Mouse (Mus musculus): ENCODE measurements around the gene Fcrl1.
"Not testable (repeated sequence)": the region's sequence is repeated elsewhere in the genome, so short reads cannot be mapped to it uniquely, and the experiment has no call there.

The Fcrl1 gene

DNA sequence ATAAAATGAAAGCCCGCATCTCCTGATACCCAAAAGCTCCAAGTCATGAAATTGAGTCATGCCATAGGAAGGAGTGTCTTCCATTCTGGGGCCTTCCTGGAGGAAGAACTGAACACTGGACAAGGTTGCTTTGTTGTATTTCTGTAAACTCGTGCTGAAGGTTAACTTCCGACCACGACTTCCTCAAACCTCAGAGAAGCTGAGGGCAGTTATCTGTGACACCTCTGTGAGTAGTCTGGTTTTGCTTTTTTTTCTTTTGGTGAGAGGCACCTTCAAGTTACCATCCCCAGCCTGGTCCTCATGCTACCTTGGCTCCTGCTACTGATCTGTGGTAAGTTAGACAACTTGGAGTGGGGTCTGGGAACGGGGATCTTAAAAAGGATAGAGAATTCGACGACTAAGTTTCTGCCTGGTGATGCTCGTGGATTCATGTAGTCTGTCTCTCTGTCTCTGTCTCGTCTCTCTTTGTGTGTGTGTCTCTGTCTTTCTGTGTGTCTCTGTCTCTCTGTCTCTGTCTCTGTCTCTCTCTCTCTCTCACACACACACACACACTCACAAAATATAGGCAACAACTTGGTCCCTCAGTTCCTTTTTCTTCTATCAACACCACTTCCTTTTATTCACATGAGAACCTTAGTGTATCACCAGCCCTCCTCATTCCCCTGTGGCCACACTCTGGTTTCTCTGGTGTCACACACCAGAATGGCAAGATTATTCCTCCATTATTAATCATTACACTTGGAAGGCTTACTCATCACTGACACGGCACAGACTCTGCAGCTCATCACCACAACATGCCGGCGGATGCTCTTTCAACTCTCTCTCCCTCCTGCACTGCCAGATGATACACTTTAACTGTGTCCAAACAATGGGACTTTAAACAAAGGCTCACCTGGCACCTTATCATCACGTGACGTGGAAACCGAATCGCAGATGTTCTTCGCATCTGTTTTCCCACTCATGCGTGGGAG is at the start of gene Fcrl1:
Fcrl1 (plus strand) TSS at position 193 of the 971 bp plus-strand sequence.
- DNase-seq (ENCODE audit: low spot score), result no peak

DNA sequence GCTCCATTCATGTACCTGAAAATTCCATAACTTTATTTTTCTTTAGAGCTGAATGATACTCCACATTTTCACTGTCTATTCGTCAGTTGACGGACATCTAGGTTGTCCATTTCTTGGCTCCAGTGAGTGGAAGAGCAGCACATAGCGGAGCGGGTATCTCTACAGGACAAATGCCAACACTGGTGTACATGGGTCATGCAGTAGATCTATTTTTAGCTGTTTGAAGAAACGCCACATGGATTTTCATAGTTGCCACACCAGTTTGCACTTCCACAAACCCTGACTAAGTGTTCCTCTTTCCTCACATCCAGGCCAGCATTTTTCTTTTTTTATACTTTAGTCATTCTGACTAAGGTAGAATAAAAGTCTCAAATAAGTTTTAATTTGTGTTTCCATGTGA is 38.3 kb upstream of the Fcrl1 start:
- DNase-seq (ENCODE audit: low spot score), result no peak

DNA sequence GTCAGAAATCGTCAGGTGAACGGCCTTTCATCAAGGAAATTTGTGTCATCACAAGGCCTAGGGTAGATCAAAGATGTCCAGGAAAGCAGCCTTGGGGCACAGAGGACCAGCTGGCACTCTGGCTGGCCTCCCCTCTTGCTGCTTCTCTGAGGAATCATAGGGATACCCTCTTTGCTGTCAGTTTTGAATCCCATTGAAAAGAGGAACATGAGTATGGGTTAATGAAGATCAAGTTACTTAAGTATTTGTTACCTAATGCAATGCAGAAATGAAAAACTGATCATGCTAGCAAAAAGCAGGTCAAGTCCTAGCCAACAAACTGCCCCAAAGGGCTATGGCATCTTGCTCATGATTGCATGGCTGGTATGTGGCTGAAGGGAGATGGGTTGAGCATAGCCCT is 25.2 kb upstream of the Fcrl1 start:
- DNase-seq (ENCODE audit: low spot score), result not testable (repeated sequence)

DNA sequence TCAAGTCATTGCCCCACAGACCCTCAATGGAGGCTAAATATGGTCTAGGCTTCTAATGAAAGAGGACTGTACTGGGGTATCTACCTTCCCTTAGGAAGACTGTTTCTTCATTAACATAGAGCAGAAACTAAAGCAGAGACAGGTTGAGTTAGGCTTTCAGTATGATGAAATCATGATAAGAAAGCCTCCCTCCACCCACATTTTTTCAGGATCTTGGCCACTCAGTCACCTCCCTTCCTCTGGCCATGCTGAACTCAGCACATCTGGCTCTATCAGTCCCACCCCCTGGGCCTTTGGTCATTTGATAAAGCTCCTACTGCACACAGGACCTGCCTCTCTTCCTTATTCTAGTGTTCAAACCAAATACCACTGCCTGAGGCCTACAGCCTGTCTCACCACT is 18.6 kb upstream of the Fcrl1 start, which contains the start of gene Cd5l:
Cd5l (plus strand) TSS at position 301 of the 400 bp plus-strand sequence.
- DNase-seq (ENCODE audit: low spot score), result no peak

DNA sequence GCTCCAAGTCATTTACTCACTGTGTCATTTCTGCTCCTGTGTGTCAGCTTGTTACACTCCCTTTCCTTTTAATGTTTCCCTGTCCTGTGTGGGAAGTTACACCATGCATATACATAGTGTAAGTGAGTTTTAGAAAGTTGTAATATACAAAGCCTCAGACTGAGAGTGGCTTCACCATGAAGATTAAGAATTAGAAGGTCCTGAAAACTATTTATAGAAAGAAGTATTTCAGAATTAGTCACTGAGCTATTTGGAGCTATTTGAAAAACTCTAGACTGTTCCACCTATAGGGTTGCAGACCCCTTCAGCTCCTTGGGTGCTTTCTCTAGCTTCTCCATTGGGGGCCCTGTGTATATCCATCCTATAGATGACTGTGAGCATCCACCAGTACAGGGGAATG is 17.0 kb upstream of the Fcrl1 start:
- no peak for DNase-seq (ENCODE audit: low spot score)

DNA sequence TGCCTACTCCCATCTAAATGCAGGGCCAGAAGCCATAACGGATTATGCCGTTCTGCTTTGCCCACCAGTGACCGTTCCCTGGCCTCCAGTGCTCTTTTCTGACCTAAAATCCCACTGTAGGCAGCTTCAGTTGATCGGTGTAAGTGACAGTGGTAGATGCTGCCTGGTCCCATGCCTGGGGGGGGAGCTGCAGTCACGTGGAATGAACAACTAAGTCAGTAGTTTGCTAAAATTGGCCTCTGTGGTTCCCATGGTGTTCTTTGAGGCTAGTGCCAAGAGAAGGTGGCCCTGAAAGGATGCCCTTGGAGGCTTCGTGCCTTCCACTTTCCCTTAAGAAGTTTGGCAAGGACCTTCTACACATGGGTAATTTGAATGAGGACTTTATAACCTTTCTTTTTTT is 15.7 kb upstream of the Fcrl1 start:
- no peak for DNase-seq (ENCODE audit: low spot score)

DNA sequence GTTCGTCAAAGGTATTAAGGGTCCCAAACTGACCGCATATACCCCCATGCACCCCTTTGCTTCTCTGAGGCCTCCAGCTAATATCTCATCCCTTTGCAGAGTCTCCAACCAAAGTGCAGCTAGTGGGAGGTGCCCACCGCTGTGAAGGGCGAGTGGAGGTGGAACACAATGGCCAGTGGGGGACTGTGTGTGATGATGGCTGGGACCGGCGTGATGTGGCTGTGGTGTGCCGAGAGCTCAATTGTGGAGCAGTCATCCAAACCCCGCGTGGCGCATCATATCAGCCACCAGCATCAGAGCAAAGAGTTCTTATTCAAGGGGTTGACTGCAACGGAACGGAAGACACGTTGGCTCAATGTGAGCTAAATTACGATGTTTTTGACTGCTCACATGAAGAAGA is 10.5 kb upstream of the Fcrl1 start:
- DNase-seq (ENCODE audit: low spot score), result no peak

DNA sequence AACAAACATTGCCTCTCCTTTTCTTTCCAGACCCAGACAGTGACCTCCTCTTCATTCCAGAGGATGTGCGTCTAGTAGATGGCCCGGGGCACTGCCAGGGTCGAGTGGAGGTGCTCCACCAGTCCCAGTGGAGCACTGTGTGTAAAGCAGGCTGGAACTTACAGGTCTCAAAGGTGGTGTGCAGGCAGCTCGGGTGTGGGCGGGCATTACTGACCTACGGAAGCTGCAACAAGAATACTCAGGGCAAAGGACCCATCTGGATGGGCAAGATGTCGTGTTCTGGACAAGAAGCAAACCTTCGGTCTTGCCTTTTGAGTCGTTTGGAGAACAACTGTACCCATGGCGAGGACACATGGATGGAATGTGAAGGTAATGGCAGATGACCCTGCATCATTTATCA is 8.7 kb upstream of the Fcrl1 start:
- DNase-seq (ENCODE audit: low spot score), result no peak

DNA sequence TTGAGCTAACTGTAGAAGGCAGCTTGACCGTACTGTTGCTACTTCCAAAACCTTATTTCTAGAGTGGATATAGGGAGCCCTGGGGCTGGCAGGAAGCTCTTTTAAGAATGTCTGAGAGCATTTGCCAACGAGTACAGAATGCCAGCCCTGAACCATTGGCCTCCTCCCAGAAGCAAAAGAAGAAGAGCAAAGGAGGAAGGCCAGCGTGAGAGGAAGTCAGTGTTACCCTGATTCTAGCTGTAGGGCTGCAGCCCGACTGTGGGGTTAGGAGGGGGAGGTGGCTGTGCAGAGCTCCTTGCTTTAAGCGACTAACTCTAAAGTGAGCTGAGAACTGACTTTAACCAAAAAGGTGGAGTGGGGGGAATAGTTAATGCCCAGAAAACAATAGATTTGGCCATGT is 7.0 kb upstream of the Fcrl1 start:
- DNase-seq (ENCODE audit: low spot score), result no peak

DNA sequence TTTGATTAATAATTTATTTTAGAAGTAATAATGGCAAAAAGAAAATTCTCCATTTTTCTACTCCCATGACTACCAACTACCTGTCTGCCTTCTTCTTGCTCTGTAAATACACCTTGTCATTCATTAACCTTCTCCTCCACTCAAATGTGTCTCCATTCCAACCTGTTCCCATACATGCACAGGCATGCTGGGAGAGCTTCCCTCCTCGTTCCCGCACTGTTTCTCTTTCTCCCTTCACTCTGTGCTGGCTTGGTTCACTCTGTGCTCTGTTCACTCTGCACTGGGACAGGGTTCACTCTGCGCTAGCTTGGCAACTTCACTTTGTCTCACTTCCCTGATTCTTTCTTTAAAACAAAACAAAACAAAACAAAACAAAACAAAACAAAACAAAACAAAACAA is 1.0 kb downstream of the Fcrl1 start:
- peak; percentile 12 for DNase-seq (ENCODE audit: low spot score)

DNA sequence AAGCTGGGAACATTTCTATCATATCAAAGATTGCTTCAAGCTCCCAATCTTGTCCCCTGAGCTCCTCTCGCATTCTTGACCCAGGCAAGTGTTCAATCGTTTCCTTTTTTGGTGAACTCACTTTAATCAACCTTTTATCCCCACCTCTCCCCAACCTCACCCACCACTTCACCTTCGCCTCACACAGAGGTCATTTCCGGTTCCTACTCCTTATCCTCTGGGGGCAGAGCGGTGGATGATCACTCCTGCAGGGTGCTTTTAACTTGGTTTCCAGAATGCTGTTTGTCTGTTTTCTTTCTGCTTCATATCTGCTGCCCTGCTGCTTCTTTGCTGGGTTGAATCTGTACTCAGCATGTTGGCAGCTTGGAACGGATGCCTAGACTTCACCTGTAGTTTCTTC is 1.5 kb downstream of the Fcrl1 start:
- no peak for DNase-seq (ENCODE audit: low spot score)

DNA sequence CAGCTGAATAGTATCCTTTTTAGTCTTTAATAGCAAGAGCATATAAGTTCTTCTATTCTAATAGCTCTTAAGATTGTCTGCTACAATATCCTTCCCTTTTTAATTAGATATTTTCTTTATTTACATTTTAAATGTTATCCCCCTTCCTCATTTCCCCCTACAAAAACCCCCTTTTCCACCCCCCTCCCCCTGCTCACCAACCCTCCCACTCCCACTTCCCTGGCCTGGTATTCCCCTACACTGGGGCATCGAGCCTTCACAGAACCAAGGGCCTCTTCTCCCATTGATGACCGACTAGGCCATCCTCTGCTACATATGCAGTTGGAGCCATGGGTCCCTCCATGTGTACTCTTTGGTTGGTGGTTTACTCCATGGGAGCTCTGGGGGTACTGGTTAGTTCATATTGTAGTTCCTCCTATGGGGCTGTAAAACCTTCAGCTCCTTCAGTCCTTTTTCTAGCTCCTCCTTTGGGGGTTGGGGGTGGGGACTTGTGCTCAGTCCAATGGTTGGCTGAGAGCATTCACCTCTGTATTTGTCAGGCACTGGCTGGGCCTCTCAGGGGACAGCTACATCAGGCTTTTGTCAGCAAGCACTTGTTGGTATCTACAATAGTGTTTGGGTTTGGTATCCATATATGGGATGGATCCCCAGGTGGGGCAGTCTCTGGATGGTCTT is 3.6 kb downstream of the Fcrl1 start:
- DNase-seq (ENCODE audit: low spot score), result not testable (repeated sequence)

DNA sequence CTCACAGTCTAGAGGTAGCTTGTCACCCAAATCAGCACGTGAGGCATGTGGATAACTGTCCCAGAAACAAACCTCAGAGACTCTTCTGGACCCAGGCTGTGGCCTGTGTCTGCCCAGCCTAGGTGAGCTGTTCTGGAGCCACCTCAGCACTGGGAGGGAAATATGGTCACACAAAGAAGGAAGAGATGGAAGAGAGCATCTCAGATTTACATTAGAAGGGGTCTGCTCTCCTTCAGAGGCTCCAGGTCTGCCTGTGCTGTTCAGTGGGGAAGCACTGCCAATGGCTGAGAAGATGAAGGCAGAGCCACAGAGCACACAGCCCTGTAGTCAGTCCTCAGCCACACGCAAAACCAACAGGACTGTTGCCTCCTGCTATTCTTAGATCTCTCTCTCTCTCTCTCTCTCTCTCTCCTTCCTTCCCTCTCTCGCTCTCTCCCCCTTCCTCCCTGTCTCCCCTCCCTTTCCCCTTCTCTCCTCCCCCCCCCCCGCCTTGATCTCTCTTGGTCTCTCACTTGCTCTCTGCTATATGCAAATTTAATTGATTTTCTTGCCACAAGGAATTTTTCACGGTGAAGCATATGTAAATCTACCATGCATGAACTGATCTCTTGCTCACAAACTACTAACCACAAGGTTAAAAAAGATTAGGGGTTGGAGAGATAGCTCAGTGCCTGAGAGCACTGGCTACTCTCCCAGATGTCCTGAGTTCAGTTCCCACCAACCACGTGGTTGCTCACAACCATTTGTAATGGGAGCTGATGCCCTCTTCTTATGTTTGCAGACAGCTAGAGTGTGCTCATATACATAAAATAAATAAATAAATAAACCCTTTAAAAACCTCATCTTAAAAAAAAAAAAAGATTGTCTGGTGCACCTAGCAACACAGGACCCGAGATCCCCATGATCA is 5.9 kb downstream of the Fcrl1 start:
- DNase-seq (ENCODE audit: low spot score), result no peak

DNA sequence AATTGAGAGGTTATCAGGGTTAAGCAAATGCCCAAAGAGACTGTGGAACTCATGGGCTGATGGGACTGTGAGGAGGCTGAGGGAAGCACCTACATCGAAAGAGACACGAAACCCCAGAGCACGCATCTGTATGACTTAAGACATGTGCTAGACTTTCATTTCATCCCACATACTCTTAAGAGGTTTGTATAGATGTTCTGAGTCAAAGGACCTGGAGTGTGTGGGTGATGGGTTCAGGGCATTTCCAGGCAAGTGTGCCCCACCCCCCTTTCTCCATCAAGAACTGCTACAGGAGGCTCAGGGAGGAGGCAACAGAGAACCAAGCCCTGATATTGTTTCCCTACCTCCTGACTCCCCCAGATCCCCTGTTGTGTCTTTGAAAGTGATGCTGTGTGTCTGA is 7.1 kb downstream of the Fcrl1 start:
- no peak for DNase-seq (ENCODE audit: low spot score)

DNA sequence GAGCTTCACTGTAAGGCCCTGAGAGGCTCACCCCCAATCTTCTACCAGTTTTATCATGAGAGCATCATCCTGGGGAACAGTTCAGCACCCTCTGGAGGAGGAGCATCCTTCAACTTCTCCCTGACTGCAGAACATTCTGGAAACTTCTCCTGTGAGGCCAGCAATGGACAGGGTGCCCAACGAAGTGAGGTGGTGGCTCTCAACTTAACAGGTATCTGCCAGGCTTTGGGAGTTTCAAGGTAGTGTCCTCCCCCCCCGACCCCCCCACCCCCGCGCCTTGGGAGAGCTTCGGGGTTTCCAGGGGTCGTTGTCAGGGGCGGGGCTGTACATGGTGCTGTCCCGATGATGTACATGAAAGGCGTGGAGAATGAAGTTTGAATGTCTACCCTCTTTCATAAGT is 8.9 kb downstream of the Fcrl1 start:
- no peak for DNase-seq (ENCODE audit: low spot score)

DNA sequence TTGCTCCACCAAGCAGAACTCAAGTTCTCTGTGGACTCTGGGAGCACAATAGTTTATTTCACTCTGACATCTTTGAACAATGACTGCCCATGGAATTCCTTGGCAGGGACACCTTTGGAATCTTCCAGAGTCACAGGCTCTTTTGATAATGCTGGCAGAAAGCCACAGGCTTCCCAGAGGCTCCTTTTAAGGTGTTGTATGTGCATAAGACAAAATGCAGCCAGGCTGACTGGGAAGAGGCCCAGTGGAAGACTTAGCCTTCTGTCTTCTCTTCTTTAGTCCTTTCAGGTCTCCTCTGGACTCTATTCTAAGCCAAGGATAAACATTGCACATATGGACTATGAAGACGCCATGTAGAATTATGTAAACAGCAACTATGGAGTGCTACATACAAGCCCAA is 14.7 kb downstream of the Fcrl1 start:
- no peak for DNase-seq (ENCODE audit: low spot score)

DNA sequence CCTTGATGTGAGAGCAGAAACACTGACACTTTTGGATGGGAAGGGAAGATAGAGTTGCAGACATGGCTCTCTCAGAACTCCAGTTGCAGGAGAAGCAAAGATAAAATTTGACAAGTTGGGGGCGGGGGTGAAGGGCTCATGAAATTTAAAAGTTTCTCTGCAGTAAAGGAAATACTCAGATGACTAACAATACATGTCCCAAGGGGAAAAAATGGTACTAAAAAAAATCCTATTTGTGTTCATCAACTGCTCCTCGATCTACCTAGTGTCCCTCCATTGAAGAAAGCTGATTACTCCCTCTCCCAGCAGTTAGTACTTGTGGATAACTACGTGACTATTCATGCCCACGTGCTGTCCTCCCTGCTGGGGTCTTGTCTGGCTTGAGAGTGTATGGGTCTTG is 22.6 kb downstream of the Fcrl1 start:
- no peak for DNase-seq (ENCODE audit: low spot score)

DNA sequence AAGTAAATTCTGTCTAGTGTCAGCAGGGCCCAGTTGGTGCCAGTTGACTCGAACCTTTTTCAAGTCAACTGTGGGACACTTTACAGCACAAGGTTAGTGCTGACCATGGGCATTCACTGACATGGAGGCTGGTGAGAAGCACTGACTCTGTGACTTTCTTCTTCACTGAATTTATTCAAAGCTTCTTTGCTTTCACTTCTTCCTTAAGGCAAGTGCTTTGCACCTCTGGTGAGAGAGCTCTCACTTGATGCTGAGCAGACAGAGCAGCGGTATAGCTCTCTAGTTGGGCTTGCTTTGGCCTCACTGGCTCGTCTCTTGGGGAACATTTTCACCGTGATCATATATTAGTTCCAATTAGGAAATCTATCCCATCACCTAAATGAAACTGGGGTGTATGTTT is 23.7 kb downstream of the Fcrl1 start:
- no peak for DNase-seq (ENCODE audit: low spot score)

DNA sequence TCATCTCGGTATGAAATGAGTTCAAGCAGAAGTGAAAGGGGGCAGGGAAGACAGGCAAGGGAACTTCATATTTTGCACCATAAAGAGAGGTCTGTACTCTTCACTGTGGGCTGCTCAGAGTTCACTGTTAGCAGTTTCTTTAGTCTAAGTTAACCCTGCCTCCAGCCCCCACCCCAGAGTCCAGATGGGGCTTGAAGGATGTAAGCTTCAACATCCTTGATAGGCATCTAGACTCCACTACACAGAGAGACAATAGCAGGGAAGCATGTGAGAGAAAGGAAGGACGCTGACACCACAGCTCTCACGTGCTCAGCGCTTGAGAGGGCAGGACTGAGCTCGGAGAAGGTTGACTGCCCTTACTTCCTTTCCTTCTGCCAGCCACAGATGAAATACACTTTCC is 25.1 kb downstream of the Fcrl1 start:
- no peak for DNase-seq (ENCODE audit: low spot score)

DNA sequence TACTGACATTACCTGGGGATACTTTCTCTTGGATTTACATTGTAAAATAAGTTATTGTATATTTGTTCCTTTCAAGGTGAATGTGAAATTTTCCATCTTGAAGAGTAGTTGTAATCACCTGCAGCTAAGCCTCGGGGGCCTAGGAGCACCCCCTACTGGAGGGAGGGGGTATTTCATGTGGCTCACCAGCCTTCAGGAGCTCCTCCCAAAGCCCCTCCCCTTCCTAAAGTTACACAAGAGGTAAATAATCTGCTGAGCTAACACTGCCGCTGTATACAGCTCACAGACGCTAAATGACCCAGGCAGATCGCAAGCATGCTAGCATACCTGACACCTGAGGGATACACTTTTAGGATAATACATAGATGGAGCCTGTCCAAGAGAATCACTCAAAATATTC is 32.0 kb downstream of the Fcrl1 start:
- DNase-seq (ENCODE audit: low spot score), result peak; percentile 11

DNA sequence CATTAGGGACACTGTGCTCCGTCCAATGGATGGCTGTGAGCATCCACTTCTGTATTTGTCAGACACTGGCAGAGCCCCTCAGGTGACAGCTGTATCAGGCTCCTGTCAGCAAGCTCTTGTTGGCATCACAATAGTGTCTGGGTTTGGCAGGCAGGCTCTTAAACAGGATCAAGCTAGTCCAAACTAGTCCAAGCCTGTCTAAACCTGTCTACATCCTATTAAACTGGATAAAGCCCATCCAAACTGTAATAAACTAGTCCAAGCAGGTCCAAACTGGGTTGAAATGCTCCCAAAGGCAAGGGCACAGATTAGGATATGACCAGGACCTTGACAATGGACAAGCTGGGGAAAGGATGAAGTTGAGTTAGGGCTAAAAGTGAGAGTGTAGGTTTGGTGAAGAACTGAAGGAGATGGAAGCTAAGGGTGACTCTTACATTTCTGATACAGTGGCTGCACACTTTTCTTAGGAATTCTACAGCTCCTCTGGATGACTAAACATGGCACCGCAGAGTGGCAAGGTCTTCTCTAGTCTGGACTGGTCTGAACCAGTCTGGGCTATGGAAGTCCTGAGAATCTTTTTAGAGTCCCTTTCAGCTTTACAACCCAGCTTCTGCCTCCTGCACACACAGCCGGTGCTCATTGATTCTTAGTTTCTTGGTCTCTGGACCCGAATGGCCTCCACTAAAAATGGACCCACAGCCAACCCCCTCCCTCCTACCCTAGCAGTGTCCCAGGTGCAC is 33.2 kb downstream of the Fcrl1 start:
- DNase-seq (ENCODE audit: low spot score), result no peak

DNA sequence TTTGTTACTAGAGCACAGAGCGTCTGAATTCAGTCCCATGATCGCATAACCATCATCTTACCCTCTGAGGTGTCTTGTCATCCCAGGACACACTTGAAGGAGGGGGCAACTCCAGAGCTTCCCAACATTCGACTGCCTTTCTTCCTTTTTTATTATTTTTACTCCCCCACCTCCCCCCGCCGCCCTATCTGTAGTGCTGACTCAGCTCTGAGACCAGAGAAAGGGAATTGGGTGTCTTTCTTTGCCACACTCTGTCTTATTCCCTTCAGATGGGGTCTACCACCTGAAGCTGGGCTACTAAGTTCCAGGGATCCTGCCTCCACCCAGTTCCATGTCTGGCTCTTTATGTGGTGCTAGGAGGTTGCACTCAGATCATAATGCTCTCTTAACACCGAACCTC is 34.4 kb downstream of the Fcrl1 start:
- DNase-seq (ENCODE audit: low spot score), result no peak
